Mouse (Mus musculus) gonadal fat pad, adult 2 months (tissue): ENCODE data around the gene Lrrc41. TPM values are rescaled to one million over a fixed set of nuclear protein-coding genes. Genes with fewer than 3 reads are reported as not detected.

Source experiments
- DNase-seq: peaks from one replicate; pipeline ENCODE4 v3.0.0-alpha.2; 2012; ENCODE audit warnings: low read depth
- polyA plus RNA-seq: library from polyadenylated mRNA; depleted of rRNA; stranded (reverse); fragments of >200 nt; gene quantifications from 2 replicates; pipeline ENCODE4 v1.2.3, GENCODE M21; 2012

Lrrc41 gene
- polyA plus RNA-seq, 1 experiment: 71.5 TPM

DNA sequence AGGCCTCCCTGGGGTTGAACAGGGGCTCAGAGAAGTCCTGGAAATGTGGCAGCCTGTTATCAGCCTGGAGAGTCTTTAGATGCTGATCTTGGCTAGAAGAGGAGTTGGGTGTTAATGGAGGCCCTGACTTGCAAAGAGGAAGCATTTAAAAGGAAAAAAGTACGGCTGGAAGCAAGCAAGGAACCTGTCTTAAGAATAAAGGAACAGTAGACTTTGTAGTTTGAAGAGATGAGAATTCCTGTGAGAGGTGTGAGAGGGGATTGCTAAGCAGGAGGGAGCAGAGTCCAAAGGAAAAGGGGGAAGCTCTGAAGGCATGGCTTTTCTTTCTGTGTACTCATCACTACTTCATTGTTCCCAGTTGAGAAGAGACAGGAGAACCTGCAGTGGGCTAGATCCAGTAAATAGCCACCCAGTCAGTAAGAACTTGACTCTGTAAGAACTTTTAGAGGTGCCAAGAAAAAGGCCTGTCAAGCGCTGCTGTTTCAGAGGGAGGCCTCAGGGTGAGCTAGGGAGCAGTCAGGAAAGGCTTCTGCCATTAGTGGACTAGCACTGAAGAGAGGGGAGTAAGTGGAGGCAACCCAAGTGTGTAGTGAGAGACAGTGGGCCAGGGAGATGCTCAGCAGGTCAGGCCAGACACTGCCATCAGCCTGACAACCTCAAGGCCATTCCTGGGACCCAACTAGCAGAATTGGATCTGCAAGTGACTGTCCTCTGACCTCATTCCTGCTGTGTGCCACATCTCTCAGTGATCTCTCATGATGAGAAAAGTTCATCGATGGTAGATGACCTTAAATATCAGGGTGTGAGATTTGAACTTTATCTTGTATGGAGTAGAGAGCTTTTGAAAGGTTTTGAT, 2.4 kb downstream of the Lrrc41 start:
- DNase-seq: no peak

DNA sequence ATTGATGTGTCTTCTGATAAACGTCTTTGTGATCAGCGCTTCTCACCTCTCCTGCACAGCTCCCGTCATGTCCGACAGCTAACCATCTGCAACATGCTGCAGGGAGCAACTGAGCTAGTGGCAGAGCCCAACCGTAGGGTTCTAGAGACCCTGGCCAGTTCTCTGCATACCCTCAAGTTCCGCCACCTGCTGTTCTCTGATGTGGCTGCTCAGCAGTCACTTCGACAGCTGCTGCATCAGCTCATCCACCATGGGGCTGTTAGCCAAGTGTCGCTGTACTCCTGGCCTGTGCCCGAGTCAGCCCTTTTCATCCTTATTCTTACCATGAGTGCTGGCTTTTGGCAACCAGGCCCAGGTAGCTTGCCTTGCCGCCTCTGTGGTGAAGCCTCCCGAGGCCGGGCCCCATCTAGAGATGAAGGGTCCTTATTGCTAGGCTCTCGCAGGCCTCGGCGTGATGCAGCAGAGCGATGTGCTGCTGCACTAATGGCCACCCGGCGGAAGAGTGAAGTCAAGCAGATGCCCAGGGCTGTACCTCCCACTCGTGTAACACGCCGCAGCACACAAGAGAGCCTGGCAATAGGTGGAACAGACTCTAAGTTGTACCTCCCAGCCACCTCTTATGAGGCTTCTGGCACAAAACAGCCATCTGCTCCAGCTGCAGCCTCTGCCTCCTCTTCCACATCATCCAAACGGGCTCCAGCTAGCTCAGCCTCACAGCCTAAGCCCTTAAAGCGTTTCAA, 13.6 kb downstream of the Lrrc41 start:
- DNase-seq: no peak

DNA sequence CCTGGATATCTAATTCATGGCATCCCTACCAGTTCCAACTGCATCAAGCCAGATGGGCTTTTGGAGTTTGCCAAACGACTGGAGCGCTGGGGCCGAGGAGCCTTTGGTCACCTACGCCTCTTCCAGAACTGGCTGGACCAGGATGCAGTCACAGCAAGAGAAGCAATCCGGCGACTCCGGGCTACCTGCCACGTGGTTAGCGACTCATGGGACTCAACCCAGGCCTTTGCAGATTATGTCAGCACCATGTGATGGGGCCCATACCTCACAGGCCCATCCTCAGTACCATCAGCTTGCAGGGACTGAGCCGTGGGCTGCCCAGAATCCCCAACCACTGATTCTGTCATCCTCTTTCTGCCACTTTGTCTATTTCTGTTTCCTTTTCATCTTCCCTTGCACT, 21.2 kb downstream of the Lrrc41 start:
- DNase-seq: no peak

DNA sequence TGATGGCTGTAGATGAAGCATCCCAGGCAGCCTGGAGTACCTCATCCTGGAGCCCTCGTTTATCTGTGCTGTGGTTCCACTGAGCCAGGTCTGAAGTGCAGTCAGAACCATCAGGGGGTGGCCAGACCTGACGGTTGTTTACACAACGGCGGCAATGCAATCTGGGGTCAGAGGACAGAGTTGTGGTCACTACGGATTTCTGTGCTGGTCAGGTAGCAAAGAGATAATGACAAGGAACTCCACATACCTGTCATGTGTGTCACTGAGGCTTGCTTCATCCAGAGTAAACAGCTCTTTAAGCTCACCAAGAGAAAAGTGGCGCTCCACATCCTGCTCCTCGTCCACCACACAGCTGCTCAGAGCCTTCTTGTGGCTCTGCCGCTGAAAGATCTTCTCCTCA, 22.1 kb downstream of the Lrrc41 start:
- no peak for DNase-seq

DNA sequence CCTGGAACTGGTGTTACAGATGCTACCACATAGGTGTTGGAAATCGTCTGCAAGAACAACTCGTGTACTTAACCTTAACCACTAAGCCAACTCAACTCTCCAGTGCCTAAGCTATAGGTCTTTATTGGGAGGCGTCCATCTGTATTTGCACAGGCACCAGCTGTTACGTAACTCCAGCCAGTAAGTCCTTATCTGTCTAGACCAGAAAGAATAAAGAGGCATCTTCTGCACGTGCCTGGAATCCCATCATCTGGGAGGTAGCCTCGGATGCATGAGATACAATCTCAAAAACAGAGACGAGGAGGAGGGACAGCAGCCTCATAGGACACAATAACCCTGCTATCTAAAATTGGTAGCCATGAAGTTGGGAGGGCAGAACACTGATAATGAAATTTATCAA, 25.9 kb downstream of the Lrrc41 start:
- DNase-seq: no peak

DNA sequence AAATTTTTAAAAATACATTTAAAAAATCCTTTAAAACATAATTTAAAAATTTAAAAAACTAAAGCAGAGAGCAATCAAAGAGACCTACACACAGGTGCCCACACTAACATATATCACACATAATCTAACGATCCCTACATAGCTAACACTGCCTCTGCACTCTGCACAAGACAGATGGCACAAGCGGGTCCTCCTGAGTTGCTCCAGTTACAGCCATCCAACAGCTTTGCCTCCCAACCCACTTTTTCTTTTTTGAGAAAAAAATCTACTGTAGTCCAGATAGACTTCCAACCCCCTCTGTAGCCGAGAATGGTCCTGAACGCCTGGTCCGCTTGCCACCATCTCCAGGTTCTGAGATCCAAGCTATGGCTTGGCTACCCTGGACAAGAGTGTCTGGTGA, 30.2 kb downstream of the Lrrc41 start:
- DNase-seq: no peak

DNA sequence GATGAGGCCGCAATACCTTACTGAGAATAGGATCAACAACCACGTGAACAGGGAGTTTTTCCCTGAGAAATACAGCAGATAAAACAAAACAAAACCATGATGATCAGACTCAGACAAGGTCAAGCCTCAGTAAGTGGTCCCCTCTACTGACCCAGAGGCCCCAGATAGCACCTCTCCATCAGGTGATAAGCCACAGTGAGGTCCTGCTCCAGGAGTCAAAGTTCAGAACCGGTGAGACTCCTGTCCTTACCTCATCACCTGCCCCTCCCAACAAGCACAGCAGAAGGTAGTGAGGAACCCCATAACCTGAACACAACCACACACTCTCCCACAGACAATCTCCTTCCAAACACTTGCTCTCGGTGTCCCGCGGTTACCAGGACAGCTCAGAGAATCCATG, 35.6 kb downstream of the Lrrc41 start:
- no peak for DNase-seq

DNA sequence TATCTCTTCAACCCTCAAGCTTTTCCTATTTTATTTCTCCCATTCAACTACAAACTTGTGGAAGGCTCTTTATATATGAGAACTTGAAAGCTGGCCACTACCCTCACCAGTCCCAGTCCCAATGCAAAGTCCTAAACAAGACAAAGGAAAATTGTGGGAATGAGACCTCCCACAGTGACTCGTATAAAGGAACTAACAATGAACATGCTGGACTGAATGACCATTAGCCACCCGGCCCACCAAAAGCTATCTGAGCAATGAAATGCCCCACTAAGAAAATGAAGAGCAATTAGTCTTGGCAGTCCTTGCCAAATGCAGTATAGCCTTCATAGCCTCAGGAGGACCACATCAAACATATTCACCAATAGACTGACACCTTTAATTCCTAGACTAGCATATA, 36.4 kb downstream of the Lrrc41 start:
- DNase-seq: no peak

DNA sequence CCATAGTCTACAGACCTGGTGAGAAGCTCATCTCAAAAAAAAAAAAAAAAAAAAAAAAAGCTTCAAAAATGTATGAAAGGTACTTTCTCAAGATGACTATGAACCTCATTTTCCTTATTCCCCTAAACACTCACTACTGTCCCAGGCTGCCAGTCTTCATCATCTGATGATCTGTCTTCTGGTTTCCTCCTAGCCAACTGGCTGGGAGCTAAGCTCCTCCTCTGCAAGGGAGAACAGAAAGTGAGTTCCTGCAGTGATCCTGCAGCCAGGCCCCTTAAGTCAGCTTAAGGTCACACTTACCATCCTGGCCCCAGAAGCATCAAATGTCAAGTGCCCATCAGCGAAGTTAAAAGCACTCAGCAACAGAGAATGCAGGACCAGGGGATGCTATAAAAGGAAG, 47.7 kb downstream of the Lrrc41 start:
- DNase-seq: no peak

DNA sequence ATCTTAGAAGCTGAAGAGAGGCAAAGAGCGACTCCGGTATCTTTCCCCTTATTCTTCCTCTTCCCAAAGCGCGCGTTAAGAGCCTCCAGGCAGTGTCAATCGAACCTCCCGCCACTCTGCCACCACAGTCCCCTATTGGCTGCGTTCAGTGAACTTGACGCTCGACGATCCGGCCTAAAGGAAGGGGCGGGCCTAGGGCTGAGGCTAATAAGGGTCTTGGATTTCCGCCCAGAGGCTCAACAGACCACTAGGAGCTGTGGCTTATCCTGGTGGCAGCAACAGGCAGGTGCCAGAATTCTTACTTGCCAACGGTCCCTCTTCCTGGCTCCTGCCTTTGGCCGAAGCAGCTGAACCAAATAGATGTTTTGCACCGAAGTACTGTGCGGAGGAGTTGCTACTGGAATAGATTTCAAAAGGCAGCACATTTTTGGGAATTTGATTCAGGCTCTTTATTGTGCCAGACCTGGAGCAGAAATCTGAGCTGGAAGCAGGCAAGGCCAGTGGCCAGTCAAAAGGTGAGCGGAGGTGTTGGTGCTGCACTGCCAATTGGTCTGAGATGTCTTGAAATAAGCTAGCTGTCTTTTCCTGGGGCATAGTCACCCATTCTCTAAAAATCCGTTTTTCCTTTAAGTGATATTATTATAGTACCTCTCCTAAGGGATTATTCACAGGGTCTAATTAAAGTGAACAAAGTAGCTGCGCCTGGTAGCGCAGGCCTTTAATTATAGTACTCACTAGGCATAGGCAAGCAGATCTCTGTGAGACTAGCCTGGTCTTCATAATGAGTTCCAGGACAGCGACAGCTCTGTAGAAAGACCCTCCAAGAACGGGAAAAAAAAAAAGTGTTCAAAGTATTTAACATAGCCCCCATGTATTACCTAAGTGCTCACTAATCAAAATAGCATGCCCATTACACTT, 48.8 kb downstream of the Lrrc41 start, which contains the start of the genes Rad54l and Pomgnt1:
Gene Rad54l (minus strand): TSS at position 89 of the 918 bp plus-strand sequence.
Gene Pomgnt1 (plus strand): TSS at position 239 of the 918 bp plus-strand sequence.
- DNase-seq: no peak

DNA sequence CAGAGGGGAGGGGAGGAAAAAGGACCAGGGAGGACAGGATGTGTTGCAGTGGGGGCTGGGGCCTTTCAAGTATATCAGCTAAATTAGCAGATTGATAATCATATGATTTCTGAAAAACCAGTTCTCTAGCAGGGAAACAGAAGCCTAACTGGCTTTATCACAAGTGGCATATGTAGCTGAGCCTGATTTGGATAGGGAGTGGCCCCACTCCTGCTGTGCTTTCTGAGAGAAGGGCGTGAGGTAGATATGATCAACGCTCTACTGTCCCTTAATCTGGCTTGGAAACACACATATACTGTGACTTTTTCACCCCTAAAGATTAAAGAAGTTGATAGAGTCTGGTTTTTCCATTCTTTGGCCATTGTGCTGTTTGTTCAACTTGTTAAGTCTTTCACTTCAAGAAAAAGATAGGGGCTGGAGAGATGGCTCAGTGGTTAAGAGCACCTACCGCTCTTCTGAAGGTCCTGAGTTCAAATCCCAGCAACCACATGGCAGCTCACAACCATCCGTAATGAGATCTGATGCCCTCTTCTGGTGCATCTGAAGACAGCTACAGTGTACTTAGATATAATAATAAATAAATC, 50.8 kb downstream of the Lrrc41 start:
- DNase-seq: no peak

DNA sequence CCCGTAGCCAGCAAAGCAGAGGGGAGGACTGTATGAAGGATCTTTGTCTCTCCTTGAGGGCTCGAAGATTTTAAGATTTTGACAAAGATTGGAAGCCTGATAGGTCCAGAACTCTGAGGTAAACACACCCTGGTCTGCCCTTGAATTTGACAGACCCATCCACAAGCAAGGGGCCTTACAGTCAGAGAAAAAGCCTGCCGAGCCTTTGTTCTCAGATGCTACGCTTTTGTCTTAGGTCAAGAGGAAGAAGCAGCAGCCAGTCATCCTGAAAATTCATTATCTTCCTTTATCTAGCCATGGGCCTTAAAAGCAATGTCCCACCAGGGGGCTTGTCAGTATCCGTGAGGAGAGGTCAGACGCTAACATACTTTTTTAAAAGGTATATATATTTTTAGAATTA, 52.9 kb downstream of the Lrrc41 start:
- DNase-seq: no peak

DNA sequence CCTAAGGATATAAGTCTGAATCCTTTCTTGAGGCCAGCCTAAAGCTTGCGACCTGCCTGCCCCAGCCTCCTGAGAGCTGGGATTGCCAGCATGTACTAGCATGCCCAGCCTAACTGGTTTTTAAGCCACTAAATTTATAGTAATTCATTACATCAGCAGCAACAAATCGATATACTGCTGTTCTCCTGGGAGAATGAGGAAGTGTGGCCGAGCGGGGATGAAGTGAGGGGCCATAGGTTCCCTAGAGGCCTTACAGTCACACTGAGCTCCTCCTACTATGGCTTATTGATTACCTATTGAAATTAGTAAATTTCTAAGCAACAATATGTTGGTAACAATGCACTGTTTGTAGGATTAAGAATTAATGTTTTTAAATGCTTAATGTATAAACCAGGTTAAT, 58.1 kb downstream of the Lrrc41 start:
- no peak for DNase-seq

DNA sequence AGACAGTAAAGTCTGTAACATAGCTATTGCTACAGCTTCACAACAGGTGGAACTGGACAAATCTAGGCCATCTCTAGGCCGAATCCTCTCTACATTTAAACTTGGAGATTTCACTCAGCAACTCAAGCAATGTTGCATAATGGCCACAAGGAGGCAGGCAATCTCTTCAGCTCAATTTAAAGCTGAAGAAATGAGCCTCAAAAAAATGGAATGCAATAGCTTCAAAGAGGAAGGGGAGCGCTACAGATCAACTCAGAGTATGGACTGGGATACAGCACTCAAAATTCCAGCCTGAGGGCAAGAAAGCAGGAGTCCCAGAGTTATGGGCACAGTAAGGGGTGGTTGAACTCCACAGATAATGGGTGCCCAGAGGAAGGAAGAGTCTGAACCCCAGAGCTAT, 59.9 kb downstream of the Lrrc41 start:
- DNase-seq: no peak

DNA sequence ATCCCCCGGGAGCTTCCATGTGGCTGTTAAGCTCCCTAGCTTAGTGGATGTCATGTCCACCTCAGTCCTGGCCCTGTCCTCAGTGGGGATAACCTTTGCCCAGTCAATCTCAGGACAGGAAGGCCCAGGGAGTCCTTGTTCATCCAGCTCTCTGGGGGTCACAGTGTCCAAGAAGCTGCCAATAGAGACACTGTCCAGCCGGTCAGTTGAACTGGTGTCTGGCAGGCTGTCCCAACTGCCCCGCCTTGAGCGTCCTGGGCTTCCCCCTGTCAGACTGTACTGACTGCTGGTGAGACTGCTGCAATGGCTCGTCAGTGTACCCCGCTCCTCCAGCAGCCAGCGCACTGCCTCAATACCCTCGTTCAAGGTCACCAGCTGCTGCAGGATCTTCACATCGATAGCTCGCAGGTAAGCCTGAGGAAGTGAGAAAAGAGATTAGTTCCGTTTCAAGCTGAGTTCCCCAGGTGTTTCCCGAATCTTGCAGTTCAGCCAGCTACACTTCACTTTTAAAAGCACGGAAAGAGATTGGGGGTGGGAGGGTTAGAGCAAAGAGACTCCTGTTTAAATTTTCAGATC, 62.4 kb downstream of the Lrrc41 start:
- no peak for DNase-seq

DNA sequence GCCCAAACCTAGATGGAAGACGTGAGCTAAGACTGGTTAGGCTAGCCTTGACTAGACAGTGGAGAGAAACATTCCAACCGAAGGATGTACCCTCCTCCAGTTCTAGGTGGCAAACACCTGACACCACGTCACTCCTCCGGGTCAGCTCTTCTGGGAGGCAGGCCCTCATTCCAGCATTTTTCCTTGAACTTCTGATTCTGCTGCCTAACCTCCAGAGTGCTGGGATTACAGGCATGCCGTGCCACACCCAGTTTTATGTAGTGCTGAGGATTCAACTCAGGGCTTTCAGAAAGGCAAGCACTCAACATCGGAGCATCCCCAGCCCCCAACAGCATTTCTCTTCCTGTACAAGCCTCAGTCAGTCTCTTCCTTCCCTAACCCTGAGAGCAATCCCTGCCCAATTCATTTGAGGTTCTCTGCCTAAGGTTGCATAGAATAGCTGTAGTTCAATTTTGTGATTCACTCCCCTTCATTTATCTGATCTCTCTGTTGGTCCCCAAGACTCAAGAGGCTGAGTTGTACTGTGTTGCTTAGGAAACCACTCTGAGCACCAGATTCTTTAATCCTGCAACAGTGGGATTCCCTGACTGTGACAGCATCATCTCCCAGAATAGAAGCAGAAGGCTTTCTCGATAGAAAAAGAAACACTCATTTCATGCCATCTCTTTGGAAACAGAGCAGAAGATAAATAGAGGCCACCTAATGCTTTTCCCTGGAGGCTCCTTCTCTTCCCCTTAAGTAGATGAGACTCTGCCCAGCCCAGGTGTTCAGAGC, 65.9 kb downstream of the Lrrc41 start:
- DNase-seq: no peak

DNA sequence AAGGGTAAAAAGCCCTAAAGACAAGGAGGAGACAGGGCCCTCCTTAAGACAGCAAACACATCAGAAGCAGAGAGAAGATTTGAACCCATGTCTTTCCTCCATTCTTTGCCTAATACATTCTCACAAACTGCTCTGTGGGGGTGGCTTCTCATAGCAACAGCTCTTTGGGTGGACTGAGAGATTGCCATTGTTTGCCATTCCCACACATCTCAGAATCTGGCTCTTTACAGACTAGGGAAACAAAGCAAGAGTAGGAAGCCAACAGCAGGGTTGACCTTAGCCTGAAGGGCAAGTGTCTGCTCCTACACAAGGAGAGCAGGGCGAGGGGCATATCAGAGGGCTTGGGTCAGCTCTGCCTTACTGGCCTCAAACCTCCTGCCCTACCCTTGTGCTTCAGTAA, 66.7 kb downstream of the Lrrc41 start:
- no peak for DNase-seq

DNA sequence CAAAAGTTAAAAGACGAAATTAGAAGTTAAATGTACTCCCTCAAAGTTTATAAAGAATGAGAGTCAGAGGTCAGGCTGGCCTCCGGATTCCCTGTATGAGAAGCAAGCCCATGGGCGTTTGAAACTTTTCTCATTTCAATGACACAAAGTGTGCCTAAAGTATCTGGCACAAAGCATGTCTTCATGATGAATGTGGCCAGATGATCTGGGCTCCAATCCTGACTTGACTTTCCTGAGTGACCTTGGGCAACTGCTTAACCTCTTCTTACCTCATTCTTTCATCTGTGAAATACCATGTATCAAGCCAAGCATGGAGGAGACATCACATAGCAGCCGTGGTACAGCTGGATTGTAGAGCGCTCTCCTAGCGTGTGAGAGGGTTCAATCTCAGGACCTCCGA, 67.2 kb downstream of the Lrrc41 start:
- DNase-seq: no peak

DNA sequence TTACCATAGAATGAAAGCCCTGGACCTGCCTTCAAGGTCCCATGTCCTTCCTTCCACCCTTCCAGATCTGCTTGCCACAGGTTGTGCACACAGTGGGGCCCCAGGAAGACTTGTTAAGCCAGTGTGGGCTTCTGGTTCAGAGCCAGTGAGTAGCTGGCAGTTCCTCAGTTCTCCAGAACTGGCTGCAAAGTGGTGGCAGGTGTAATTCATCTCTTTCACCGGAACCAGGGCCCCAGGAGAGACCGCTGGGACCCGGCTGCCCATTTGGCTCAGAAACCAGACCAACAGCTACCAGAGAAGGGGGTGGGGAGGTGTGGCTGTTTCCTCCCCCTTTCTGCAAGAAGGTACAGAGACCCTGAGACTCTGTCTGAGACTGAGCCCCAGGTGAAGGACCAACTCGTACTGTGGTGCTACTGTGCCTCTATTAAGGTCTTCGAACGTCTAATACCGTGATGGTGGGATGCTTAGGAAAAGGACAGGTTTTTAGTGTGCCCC, 68.3 kb downstream of the Lrrc41 start:
- DNase-seq: no peak
